Mouse (Mus musculus) midbrain, postnatal 0 days (tissue): Measurements from ENCODE around the gene Adgb. TPM values are rescaled to one million over a fixed set of nuclear protein-coding genes. Genes with fewer than 3 reads are reported as not detected.

ENCODE experiments used
- ATAC-seq: fragments of 200-750 bp; cut with Nextera tagmentation; 2 replicates; pipeline ENCODE4 v1.8.0; 2017; ENCODE audit warnings: moderate number of reproducible peaks, mild to moderate bottlenecking, moderate TSS enrichment, moderate library complexity; ENCODE audit not compliant: low FRiP score
- DNase-seq: peaks from one replicate; pipeline ENCODE4 v3.0.0-alpha.2; 2015; ENCODE audit warnings: low spot score
- H3K27ac ChIP-seq: fragments of 300-500 bp; sonication (generic); 2 replicates; pipeline ENCODE4 v1.5.1; 2014; ENCODE audit warnings: low read depth, mild to moderate bottlenecking, low read length, mixed read lengths
- H3K27me3 ChIP-seq: fragments of 300-500 bp; sonication (generic); 2 replicates; pipeline ENCODE4 v1.6.1; 2014; ENCODE audit warnings: low read length, control low read depth, mixed read lengths; ENCODE audit not compliant: insufficient read depth
- H3K36me3 ChIP-seq: fragments of 300-500 bp; sonication (generic); 2 replicates; pipeline ENCODE4 v1.6.1; 2014; ENCODE audit warnings: low read length, control low read depth, mixed read lengths; ENCODE audit not compliant: insufficient read depth
- H3K4me1 ChIP-seq: fragments of 300-500 bp; sonication (generic); 2 replicates; pipeline ENCODE4 v1.6.1; 2014; ENCODE audit warnings: mild to moderate bottlenecking, control low read depth, antibody characterized with exemption, low read length, mixed read lengths; ENCODE audit not compliant: insufficient read depth
- H3K4me2 ChIP-seq: fragments of 300-500 bp; sonication (generic); 2 replicates; pipeline ENCODE4 v1.6.1; 2014; ENCODE audit warnings: low read depth, mild to moderate bottlenecking, low read length, mixed read lengths; ENCODE audit not compliant: poor library complexity, severe bottlenecking
- H3K4me3 ChIP-seq: fragments of 300-500 bp; sonication (generic); 2 replicates; pipeline ENCODE4 v1.5.1; 2014; ENCODE audit warnings: low read depth, mild to moderate bottlenecking, low read length, moderate library complexity
- H3K9ac ChIP-seq: fragments of 300-500 bp; sonication (generic); replicated peaks from 2 replicates; pipeline ENCODE4 v1.6.1; 2014; ENCODE audit warnings: mild to moderate bottlenecking, low read length, moderate library complexity, mixed read lengths; ENCODE audit not compliant: poor library complexity, severe bottlenecking
- H3K9me3 ChIP-seq: fragments of 300-500 bp; sonication (generic); 2 replicates; pipeline ENCODE4 v1.6.1; 2016; ENCODE audit warnings: low read length, control low read depth
- CTCF ChIP-seq: IDR thresholded peaks from 2 replicates; pipeline ENCODE4 v1.5.1; 2016; ENCODE audit warnings: antibody characterized with exemption, mild to moderate bottlenecking
- whole genome bisulfite sequencing: fragments of 180-500 bp; shearing (Covaris S2); extraction: QIAGEN DNeasy Blood & Tissue Kit; methylation state at CpG from one replicate; pipeline ENCODE4 v1.1.7; 2014; 5-methylcytosine and 5-hydroxymethylcytosine counted together
- polyA plus RNA-seq: library from polyadenylated mRNA; unstranded; fragments of >200 nt; fragmentation: Nextera tagmentation; extraction: Ambion mirVana; gene quantifications from 2 replicates; pipeline ENCODE4 v1.2.1, GENCODE M21; 2015
- total RNA-seq: library from RNA; depleted of rRNA; stranded (reverse); fragments of >200 nt; gene quantifications from 2 replicates; pipeline ENCODE4 v1.2.3, GENCODE M21; 2014

The Adgb gene
- total and polyA plus RNA-seq, 2 experiments from 2014 or later: 0.33 to 0.36 TPM

GRCm38 (mm10) chr10:10314521-10314920 is 157.6 kb downstream of the Adgb start:
- DNase-seq: no peak
- Histone ChIP-seq H3K9me3 (no peaks in the 10 kb centered on the region), H3K27me3 (no peaks in the 10 kb centered on the region), H3K27ac (no peak overlapping the region), H3K4me2 (no peak overlapping the region), H3K4me1 (no peaks in the 10 kb centered on the region), H3K4me3 (no peak overlapping the region), H3K9ac (no peak overlapping the region), H3K36me3 (no peaks in the 10 kb centered on the region)
- no peak for ATAC-seq
- TF ChIP-seq CTCF: no peak
- 76% methylated on average over 5 of the region's 5 CpGs for WGBS

GRCm38 (mm10) chr10:10309877-10310426 is 162.2 kb downstream of the Adgb start:
- Histone ChIP-seq H3K4me2 (no peak overlapping the region), H3K27me3 (no peaks in the 10 kb centered on the region), H3K27ac (no peak overlapping the region), H3K9ac (no peak overlapping the region), H3K36me3 (no peaks in the 10 kb centered on the region), H3K4me3 (no peak overlapping the region), H3K4me1 (no peaks in the 10 kb centered on the region), H3K9me3 (no peaks in the 10 kb centered on the region)
- ATAC-seq (no peak), DNase-seq (no peak)
- TF ChIP-seq CTCF: no peak
- 68% methylated on average over 8 of the region's 8 CpGs for WGBS

GRCm38 (mm10) chr10:10309056-10309455 is 163.1 kb downstream of the Adgb start:
- Histone ChIP-seq H3K4me3 (no peak overlapping the region), H3K9ac (no peak overlapping the region), H3K9me3 (no peaks in the 10 kb centered on the region), H3K36me3 (no peaks in the 10 kb centered on the region), H3K27me3 (no peaks in the 10 kb centered on the region), H3K4me1 (no peaks in the 10 kb centered on the region), H3K4me2 (no peak overlapping the region), H3K27ac (no peak overlapping the region)
- ATAC-seq: no peak
- 74% methylated on average over 4 of the region's 4 CpGs for WGBS
- DNase-seq: no peak
- TF ChIP-seq CTCF: no peak

- ATAC-seq: no peak
- no peak for DNase-seq
- 95% methylated on average over 5 of the region's 5 CpGs for WGBS
Measured at GRCm38 (mm10) chr10:10307384-10307783, 164.7 kb downstream of the Adgb start.

GRCm38 (mm10) chr10:10304370-10304769 is 167.8 kb downstream of the Adgb start:
- Histone ChIP-seq H3K4me1 (no peaks in the 10 kb centered on the region), H3K27me3 (no peaks in the 10 kb centered on the region), H3K27ac (no peak overlapping the region), H3K9ac (no peak overlapping the region), H3K36me3 (no peaks in the 10 kb centered on the region), H3K9me3 (no peaks in the 10 kb centered on the region), H3K4me3 (no peak overlapping the region), H3K4me2 (no peak overlapping the region)
- no peak for DNase-seq
- ATAC-seq: no peak
- WGBS: 70% methylated on average over 4 of the region's 4 CpGs
- no peak for TF ChIP-seq CTCF

More at GRCm38 (mm10) chr10:10307384-10307783, 164.7 kb downstream of the Adgb start:
- Histone ChIP-seq H3K9me3 (no peaks in the 10 kb centered on the region), H3K4me2 (no peak overlapping the region), H3K36me3 (no peaks in the 10 kb centered on the region), H3K27ac (no peak overlapping the region), H3K4me1 (no peaks in the 10 kb centered on the region), H3K4me3 (no peak overlapping the region), H3K9ac (no peak overlapping the region), H3K27me3 (no peaks in the 10 kb centered on the region)
- TF ChIP-seq CTCF: no peak

- Histone ChIP-seq H3K27ac (no peak overlapping the region), H3K4me3 (no peak overlapping the region), H3K27me3 (no peaks in the 10 kb centered on the region), H3K9ac (no peak overlapping the region), H3K36me3 (no peaks in the 10 kb centered on the region), H3K4me1 (no peaks in the 10 kb centered on the region), H3K4me2 (no peak overlapping the region), H3K9me3 (no peaks in the 10 kb centered on the region)
- no peak for TF ChIP-seq CTCF
- ATAC-seq (no peak), DNase-seq (no peak)
- WGBS: 7% methylated on average over 4 of the region's 4 CpGs
Measured at GRCm38 (mm10) chr10:10301692-10302091, 170.4 kb downstream of the Adgb start.
